In the genomic region with DNA sequence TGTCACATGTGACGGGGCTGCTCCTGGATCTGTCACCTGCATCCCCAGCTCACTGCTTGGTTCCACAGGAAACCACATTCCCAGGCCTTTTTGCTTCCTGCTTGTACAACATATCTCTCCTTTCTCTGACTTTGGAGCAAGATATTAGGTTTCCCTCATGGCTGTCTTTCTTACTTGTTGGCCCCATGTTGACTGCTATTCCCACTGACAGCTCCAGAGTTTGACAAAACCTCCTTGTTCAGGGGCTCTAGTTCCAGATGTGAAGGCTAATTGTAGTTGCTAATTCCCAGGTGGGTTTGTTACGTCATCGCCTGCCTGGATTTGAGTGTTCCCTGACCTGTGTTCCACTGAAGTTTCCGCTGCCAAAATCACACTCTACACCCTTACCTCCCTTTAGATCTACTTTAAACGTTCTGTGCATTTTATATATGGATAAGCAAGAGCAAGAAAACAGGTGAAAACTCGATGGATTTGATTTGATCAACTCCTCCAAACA, we compare ENCODE assay signal across 20 mouse cellular contexts. TPM values are rescaled to one million over a fixed set of nuclear protein-coding genes. Genes with fewer than 3 reads are reported as not detected.
DNase-seq lines count a peak whose midpoint lies in the region; ATAC-seq lines count a peak whose summit lies in the region.
"Had no signal": no experiment of that assay in that cellular context is flagged by ENCODE, and none has a peak within 500 bp of the region (broad histone marks: within the 10 kb centered on the region; RNA-seq: fewer than 3 reads in every experiment).

No protein-coding gene starts in this region.

- no peaks in the 10 kb centered on the region for H3K9me3 ChIP-seq in heart, embryonic 10.5 days
- no peaks in the 10 kb centered on the region for H3K9me3 ChIP-seq in embryonic facial prominence, embryonic 11.5 days (replicated peaks; ENCODE audit: control insufficient read depth, low read length)
- H3K9me3 ChIP-seq in limb, embryonic 11.5 days (ENCODE audit: control insufficient read depth, low read length), result no peaks in the 10 kb centered on the region
- H3K9me3 ChIP-seq in forebrain, embryonic 10.5 days, result no peaks in the 10 kb centered on the region
- H3K9me3 ChIP-seq: embryonic facial prominence, embryonic 12.5 days; forebrain, embryonic 13.5 days; hindbrain, embryonic 15.5 days had no signal

- H3K9ac ChIP-seq in embryonic facial prominence, embryonic 11.5 days (replicated peaks; ENCODE audit: low read length), result no peak overlapping the region
- no peak overlapping the region for H3K9ac ChIP-seq in limb, embryonic 11.5 days (ENCODE audit: low read length)
- H3K9ac ChIP-seq: embryonic facial prominence, embryonic 12.5 days; forebrain, embryonic 13.5 days; forebrain, postnatal 0 days; hindbrain, embryonic 15.5 days had no signal

- ATAC-seq in embryonic facial prominence, embryonic 11.5 days (replicated peaks; ENCODE audit: insufficient number of reproducible peaks, low FRiP score, low TSS enrichment, low read depth), result no peak
- ATAC-seq in limb, embryonic 11.5 days (ENCODE audit: insufficient number of reproducible peaks, low FRiP score, low TSS enrichment, low read depth), result peak; percentile 31; the same call in 1 of the 2 replicates
- ATAC-seq: forebrain, embryonic 13.5 days; forebrain, postnatal 0 days; inflammation-experienced regulatory T-cells, adult 6 months; intestine, postnatal 0 days had no signal

- peak; percentile 63 for DNase-seq in heart, adult 11 months
- no peak for DNase-seq in heart, embryonic 10.5 days (ENCODE audit: low spot score)
- DNase-seq in embryo, embryonic 9.5 days (ENCODE audit: extremely low spot score), result peak; percentile 2
- DNase-seq in embryonic facial prominence, embryonic 11.5 days (ENCODE audit: low spot score), result peak; percentile 65
- DNase-seq in limb, embryonic 11.5 days (ENCODE audit: low spot score), result peak; percentile 58
- no peak for DNase-seq in Muller cell, postnatal 12 days (ENCODE audit: inconsistent ontology term)
- no peak for DNase-seq in urinary bladder, postnatal 36 days (ENCODE audit: low spot score in 2 of 2)
- DNase-seq in forebrain, embryonic 10.5 days (ENCODE audit: extremely low spot score, low spot score), result no peak
- DNase-seq: cerebellum, adult 2 months; cerebellum, postnatal 10 days; forebrain, postnatal 0 days; gastrocnemius, adult 2 months; gastrocnemius, postnatal 25 days; heart, postnatal 10 days; heart, postnatal 4 days had no signal

- H3K4me2 ChIP-seq in embryonic facial prominence, embryonic 11.5 days (ENCODE audit: low read depth, low read length), result no peak overlapping the region
- H3K4me2 ChIP-seq in limb, embryonic 11.5 days (ENCODE audit: low read depth, severe bottlenecking), result no peak overlapping the region
- H3K4me2 ChIP-seq: embryonic facial prominence, embryonic 12.5 days; forebrain, embryonic 13.5 days; hindbrain, embryonic 15.5 days had no signal

- no peak overlapping the region for H3K4me3 ChIP-seq in heart, embryonic 10.5 days
- H3K4me3 ChIP-seq in embryonic facial prominence, embryonic 11.5 days (ENCODE audit: low read depth, low read length), result no peak overlapping the region
- no peak overlapping the region for H3K4me3 ChIP-seq in limb, embryonic 11.5 days (ENCODE audit: low read depth, low read length)
- H3K4me3 ChIP-seq in forebrain, embryonic 10.5 days, result no peak overlapping the region
- H3K4me3 ChIP-seq: embryonic facial prominence, embryonic 12.5 days; forebrain, embryonic 13.5 days; gastrocnemius, adult 2 months; hindbrain, embryonic 15.5 days had no signal

- no peak overlapping the region for H3K27ac ChIP-seq in heart, embryonic 10.5 days
- no peak overlapping the region for H3K27ac ChIP-seq in embryonic facial prominence, embryonic 11.5 days (replicated peaks; ENCODE audit: low read depth, low read length)
- no peak overlapping the region; the same call in 1 of the 2 replicates for H3K27ac ChIP-seq in limb, embryonic 11.5 days (replicated peaks; ENCODE audit: low read depth, low read length)
- no peak overlapping the region for H3K27ac ChIP-seq in forebrain, embryonic 10.5 days
- H3K27ac ChIP-seq: embryonic facial prominence, embryonic 12.5 days; forebrain, embryonic 13.5 days; gastrocnemius, adult 2 months; hindbrain, embryonic 15.5 days had no signal

- no peaks in the 10 kb centered on the region for H3K27me3 ChIP-seq in heart, embryonic 10.5 days (ENCODE audit: insufficient read depth, poor library complexity, severe bottlenecking)
- no peaks in the 10 kb centered on the region for H3K27me3 ChIP-seq in embryonic facial prominence, embryonic 11.5 days (ENCODE audit: control insufficient read depth, insufficient read depth, low read length)
- no peaks in the 10 kb centered on the region for H3K27me3 ChIP-seq in limb, embryonic 11.5 days (ENCODE audit: control insufficient read depth, insufficient read depth, low read length)
- no peaks in the 10 kb centered on the region for H3K27me3 ChIP-seq in forebrain, embryonic 10.5 days (ENCODE audit: poor library complexity, severe bottlenecking)
- H3K27me3 ChIP-seq: embryonic facial prominence, embryonic 12.5 days; forebrain, embryonic 13.5 days; hindbrain, embryonic 15.5 days had no signal

- H3K36me3 ChIP-seq in heart, embryonic 10.5 days, result no peaks in the 10 kb centered on the region
- H3K36me3 ChIP-seq in embryonic facial prominence, embryonic 11.5 days (replicated peaks; ENCODE audit: control insufficient read depth, insufficient read depth, low read depth, low read length), result no peaks in the 10 kb centered on the region
- no peaks in the 10 kb centered on the region for H3K36me3 ChIP-seq in limb, embryonic 11.5 days (ENCODE audit: control insufficient read depth, insufficient read depth, low read length)
- H3K36me3 ChIP-seq in forebrain, embryonic 10.5 days (replicated peaks), result no peaks in the 10 kb centered on the region
- H3K36me3 ChIP-seq: embryonic facial prominence, embryonic 12.5 days; hindbrain, embryonic 15.5 days had no signal

- H3K4me1 ChIP-seq in heart, embryonic 10.5 days, result no peaks in the 10 kb centered on the region
- no peaks in the 10 kb centered on the region for H3K4me1 ChIP-seq in embryonic facial prominence, embryonic 11.5 days (ENCODE audit: control insufficient read depth, insufficient read depth, low read length)
- H3K4me1 ChIP-seq in limb, embryonic 11.5 days (ENCODE audit: control insufficient read depth, insufficient read depth, low read length), result no peaks in the 10 kb centered on the region
- H3K4me1 ChIP-seq in forebrain, embryonic 10.5 days, result no peaks in the 10 kb centered on the region
- H3K4me1 ChIP-seq: embryonic facial prominence, embryonic 12.5 days; forebrain, embryonic 13.5 days; hindbrain, embryonic 15.5 days had no signal

- WGBS in heart, embryonic 10.5 days, result 66% methylated on average over 6 of the region's 6 CpGs
- 51% methylated on average over 6 of the region's 6 CpGs for WGBS in embryonic facial prominence, embryonic 11.5 days
- WGBS in limb, embryonic 11.5 days, result 64% methylated on average over 6 of the region's 6 CpGs
- WGBS in forebrain, embryonic 10.5 days, result 84% methylated on average over 6 of the region's 6 CpGs

RNA-seq across cellular contexts. Expression of a gene that starts 50.8 kb away (rescaled TPM):
- 1.2 and 2.6 TPM in 2 replicates for polyA plus RNA-seq in heart, embryonic 10.5 days (2016; fragmentation: Nextera tagmentation; extraction: Ambion mirVana)
- polyA plus RNA-seq in embryonic facial prominence, embryonic 11.5 days (2014; fragmentation: Nextera tagmentation; extraction: Ambion mirVana), result 4.5 and 5.8 TPM in 2 replicates
- polyA plus RNA-seq in limb, embryonic 11.5 days (2014; fragmentation: Nextera tagmentation; extraction: Ambion mirVana), result 2.5 and 2.6 TPM in 2 replicates
- 3.6 and 5.6 TPM in 2 replicates for polyA plus RNA-seq in forebrain, embryonic 10.5 days (2016; fragmentation: Nextera tagmentation; extraction: Ambion mirVana)

Comparison
In these comparisons a context has a peak if more than half of its experiments do, and no peak if none do; other contexts are left out.
1. DNase-seq: peak in heart, adult 11 months (single experiment), embryo, embryonic 9.5 days (single experiment), embryonic facial prominence, embryonic 11.5 days (single experiment) and limb, embryonic 11.5 days (single experiment); none in heart, embryonic 10.5 days (single experiment), Muller cell, postnatal 12 days (single experiment), urinary bladder, postnatal 36 days (0 of 2) and forebrain, embryonic 10.5 days (single experiment).